Mouse (Mus musculus) midbrain, postnatal 0 days (tissue): ENCODE results near the gene A630001G21Rik. TPM values are rescaled to one million over a fixed set of nuclear protein-coding genes. Genes with fewer than 3 reads are reported as not detected.

Experiments
- ATAC-seq: fragments of 200-750 bp; cut with Nextera tagmentation; 2 replicates; pipeline ENCODE4 v1.8.0; 2017; ENCODE audit warnings: moderate number of reproducible peaks, mild to moderate bottlenecking, moderate TSS enrichment, moderate library complexity; ENCODE audit not compliant: low FRiP score
- DNase-seq: peaks from one replicate; pipeline ENCODE4 v3.0.0-alpha.2; 2015; ENCODE audit warnings: low spot score
- H3K27ac ChIP-seq: fragments of 300-500 bp; sonication (generic); 2 replicates; pipeline ENCODE4 v1.5.1; 2014; ENCODE audit warnings: low read depth, mild to moderate bottlenecking, low read length, mixed read lengths
- H3K27me3 ChIP-seq: fragments of 300-500 bp; sonication (generic); 2 replicates; pipeline ENCODE4 v1.6.1; 2014; ENCODE audit warnings: low read length, control low read depth, mixed read lengths; ENCODE audit not compliant: insufficient read depth
- H3K36me3 ChIP-seq: fragments of 300-500 bp; sonication (generic); 2 replicates; pipeline ENCODE4 v1.6.1; 2014; ENCODE audit warnings: low read length, control low read depth, mixed read lengths; ENCODE audit not compliant: insufficient read depth
- H3K4me1 ChIP-seq: fragments of 300-500 bp; sonication (generic); 2 replicates; pipeline ENCODE4 v1.6.1; 2014; ENCODE audit warnings: mild to moderate bottlenecking, control low read depth, antibody characterized with exemption, low read length, mixed read lengths; ENCODE audit not compliant: insufficient read depth
- H3K4me2 ChIP-seq: fragments of 300-500 bp; sonication (generic); 2 replicates; pipeline ENCODE4 v1.6.1; 2014; ENCODE audit warnings: low read depth, mild to moderate bottlenecking, low read length, mixed read lengths; ENCODE audit not compliant: poor library complexity, severe bottlenecking
- H3K4me3 ChIP-seq: fragments of 300-500 bp; sonication (generic); 2 replicates; pipeline ENCODE4 v1.5.1; 2014; ENCODE audit warnings: low read depth, mild to moderate bottlenecking, low read length, moderate library complexity
- H3K9ac ChIP-seq: fragments of 300-500 bp; sonication (generic); replicated peaks from 2 replicates; pipeline ENCODE4 v1.6.1; 2014; ENCODE audit warnings: mild to moderate bottlenecking, low read length, moderate library complexity, mixed read lengths; ENCODE audit not compliant: poor library complexity, severe bottlenecking
- H3K9me3 ChIP-seq: fragments of 300-500 bp; sonication (generic); 2 replicates; pipeline ENCODE4 v1.6.1; 2016; ENCODE audit warnings: low read length, control low read depth
- CTCF ChIP-seq: IDR thresholded peaks from 2 replicates; pipeline ENCODE4 v1.5.1; 2016; ENCODE audit warnings: antibody characterized with exemption, mild to moderate bottlenecking
- WGBS: fragments of 180-500 bp; shearing (Covaris S2); extraction: QIAGEN DNeasy Blood & Tissue Kit; methylation state at CpG from one replicate; pipeline ENCODE4 v1.1.7; 2014; 5-methylcytosine and 5-hydroxymethylcytosine counted together
- polyA plus RNA-seq: library from polyadenylated mRNA; unstranded; fragments of >200 nt; fragmentation: Nextera tagmentation; extraction: Ambion mirVana; gene quantifications from 2 replicates; pipeline ENCODE4 v1.2.1, GENCODE M21; 2015
- total RNA-seq: library from RNA; depleted of rRNA; stranded (reverse); fragments of >200 nt; gene quantifications from 2 replicates; pipeline ENCODE4 v1.2.3, GENCODE M21; 2014

The A630001G21Rik gene
- total and polyA plus RNA-seq, 2 experiments from 2014 or later, result 0.31 to 1.0 TPM

GRCm38 (mm10) chr1:85766120-85766519 lies 12.3 kb downstream of the A630001G21Rik start:
- Histone ChIP-seq H3K4me2 (no peak overlapping the region), H3K4me1 (no peaks in the 10 kb centered on the region), H3K27me3 (no peaks in the 10 kb centered on the region), H3K9me3 (no peaks in the 10 kb centered on the region), H3K9ac (no peak overlapping the region), H3K4me3 (no peak overlapping the region), H3K36me3 (no peaks in the 10 kb centered on the region), H3K27ac (no peak overlapping the region)
- TF ChIP-seq CTCF, result no peak
- 66% methylated on average over 3 of the region's 3 CpGs for WGBS
- no peak for DNase-seq
- no peak for ATAC-seq

- Histone ChIP-seq H3K9me3 (no peaks in the 10 kb centered on the region), H3K4me2 (no peak overlapping the region), H3K27ac (no peak overlapping the region), H3K9ac (no peak overlapping the region), H3K4me3 (no peak overlapping the region), H3K4me1 (no peaks in the 10 kb centered on the region), H3K27me3 (no peaks in the 10 kb centered on the region), H3K36me3 (no peaks in the 10 kb centered on the region)
- ATAC-seq (no peak), DNase-seq (no peak)
- WGBS, result 83% methylated on average over 4 of the region's 4 CpGs
- TF ChIP-seq CTCF, result no peak
These were observed 14.2 kb downstream of the A630001G21Rik start for GRCm38 (mm10) chr1:85764291-85764690.

GRCm38 (mm10) chr1:85763386-85763785 lies 15.1 kb downstream of the A630001G21Rik start:
- Histone ChIP-seq H3K36me3 (no peaks in the 10 kb centered on the region), H3K9ac (no peak overlapping the region), H3K9me3 (no peaks in the 10 kb centered on the region), H3K4me1 (no peaks in the 10 kb centered on the region), H3K27me3 (no peaks in the 10 kb centered on the region), H3K4me3 (no peak overlapping the region), H3K27ac (no peak overlapping the region), H3K4me2 (no peak overlapping the region)
- DNase-seq (no peak), ATAC-seq (no peak)
- no peak for TF ChIP-seq CTCF
- 91% methylated on average over 6 of the region's 6 CpGs for WGBS

- H3K36me3 ChIP-seq, result no peaks in the 10 kb centered on the region
- H3K27ac ChIP-seq, result no peak overlapping the region
- no peak overlapping the region for H3K4me2 ChIP-seq
- ATAC-seq (no peak), DNase-seq (no peak)
- H3K4me3 ChIP-seq, result no peak overlapping the region
- no peak for TF ChIP-seq CTCF
- H3K27me3 ChIP-seq, result no peaks in the 10 kb centered on the region
- WGBS, result 87% methylated on average over 4 of the region's 4 CpGs
- H3K4me1 ChIP-seq, result no peaks in the 10 kb centered on the region
- no peak overlapping the region for H3K9ac ChIP-seq
- no peaks in the 10 kb centered on the region for H3K9me3 ChIP-seq
These were observed 16.8 kb downstream of the A630001G21Rik start for GRCm38 (mm10) chr1:85761665-85762064.

- Histone ChIP-seq H3K4me1 (no peaks in the 10 kb centered on the region), H3K4me2 (no peak overlapping the region), H3K9ac (no peak overlapping the region), H3K4me3 (no peak overlapping the region), H3K27me3 (no peaks in the 10 kb centered on the region), H3K27ac (no peak overlapping the region), H3K9me3 (no peaks in the 10 kb centered on the region), H3K36me3 (no peaks in the 10 kb centered on the region)
- WGBS, result 16% methylated on average over 1 of the region's 1 CpGs
- ATAC-seq (no peak), DNase-seq (no peak)
- no peak for TF ChIP-seq CTCF
These were observed 19.5 kb downstream of the A630001G21Rik start for GRCm38 (mm10) chr1:85758969-85759293.

- DNase-seq (no peak), ATAC-seq (no peak)
- Histone ChIP-seq H3K27ac (no peak overlapping the region), H3K9ac (no peak overlapping the region), H3K4me1 (no peaks in the 10 kb centered on the region), H3K4me3 (no peak overlapping the region), H3K36me3 (no peaks in the 10 kb centered on the region), H3K4me2 (no peak overlapping the region), H3K27me3 (no peaks in the 10 kb centered on the region), H3K9me3 (no peaks in the 10 kb centered on the region)
- no peak for TF ChIP-seq CTCF
- 25% methylated on average over 14 of the region's 14 CpGs for WGBS
These were observed 20.0 kb downstream of the A630001G21Rik start for GRCm38 (mm10) chr1:85758231-85758968.
